Comparison of ENCODE assay signal across 21 mouse cellular contexts in genomic region chr8:12040924-12041323, GRCm38 (mm10).
DNase-seq lines count a peak whose midpoint lies in the region; ATAC-seq and TF ChIP-seq lines count a peak whose summit lies in the region.
"Had no signal": no experiment of that assay in that cellular context is flagged by ENCODE, and none has a peak within 500 bp of the region (broad histone marks: within the 10 kb centered on the region; RNA-seq: fewer than 3 reads in every experiment).

No protein-coding gene starts in this region.

- peak overlapping the region; percentile 13 for H3K4me2 ChIP-seq in kidney, embryonic 15.5 days
- H3K4me2 ChIP-seq in intestine, postnatal 0 days (replicated peaks; ENCODE audit: low read depth): peak overlapping the region; percentile 43
- H3K4me2 ChIP-seq: hindbrain, embryonic 14.5 days had no signal

- H3K36me3 ChIP-seq in kidney, embryonic 15.5 days: no peaks in the 10 kb centered on the region
- H3K36me3 ChIP-seq in kidney, adult 2 months (ENCODE audit: control insufficient read depth, insufficient read depth, low read length): no peaks in the 10 kb centered on the region
- no peaks in the 10 kb centered on the region for H3K36me3 ChIP-seq in intestine, postnatal 0 days (ENCODE audit: control insufficient read depth, insufficient read depth)
- H3K36me3 ChIP-seq: forebrain, embryonic 10.5 days had no signal

- ATAC-seq in kidney, embryonic 15.5 days (replicated peaks; ENCODE audit: low FRiP score): no peak
- no peak for ATAC-seq in intestine, postnatal 0 days
- peak; percentile 78 for ATAC-seq in megakaryocyte progenitor cell, adult 5-6 weeks (replicated peaks; ENCODE audit: poor library complexity)

- 63% methylated on average over 3 of the region's 3 CpGs for WGBS in kidney, embryonic 15.5 days
- WGBS in kidney, adult 2 months: 57% methylated on average over 3 of the region's 3 CpGs
- 71% methylated on average over 3 of the region's 3 CpGs for WGBS in intestine, postnatal 0 days

- no peak overlapping the region for H3K27ac ChIP-seq in kidney, embryonic 15.5 days
- H3K27ac ChIP-seq in kidney, adult 2 months (ENCODE audit: insufficient read depth, low read depth, low read length): no peak overlapping the region
- H3K27ac ChIP-seq in intestine, postnatal 0 days (ENCODE audit: low read depth, low read length): no peak overlapping the region
- H3K27ac ChIP-seq in gastrocnemius, adult 2 months: no peak overlapping the region
- H3K27ac ChIP-seq: forebrain, embryonic 10.5 days; hindbrain, embryonic 14.5 days; layer of hippocampus, adult 2 months had no signal

- no peaks in the 10 kb centered on the region for H3K9me3 ChIP-seq in kidney, embryonic 15.5 days (replicated peaks)
- no peaks in the 10 kb centered on the region for H3K9me3 ChIP-seq in intestine, postnatal 0 days (ENCODE audit: control insufficient read depth)
- H3K9me3 ChIP-seq: forebrain, embryonic 10.5 days had no signal

- no peak for TF ChIP-seq POLR2A in kidney, adult 2 months (IDR thresholded peaks at IDR 0.05; ENCODE audit: low read depth, low read length)

- intact Hi-C loops in gastrocnemius, adult 2 months (cut with DNase I): no loop called here

- TF ChIP-seq CTCF in kidney, adult 2 months (conservative IDR thresholded peaks at IDR 0.05; ENCODE audit: insufficient read depth, insufficient read length, low read depth, low read length): no peak
- TF ChIP-seq CTCF in intestine, postnatal 0 days (IDR thresholded peaks at IDR 0.05; ENCODE audit: low read depth): no peak
- TF ChIP-seq CTCF in gastrocnemius, adult 2 months (IDR thresholded peaks at IDR 0.05): no peak

- DNase-seq in kidney, adult 2 months: no peak
- DNase-seq in lung, postnatal 14 days: peak; percentile 9
- no peak for DNase-seq in lung, adult 18-20 months
- no peak for DNase-seq in gastrocnemius, adult 2 months
- DNase-seq in embryo, embryonic 10 days (ENCODE audit: low spot score): no peak
- DNase-seq: adrenal gland, postnatal 25 days; B cell, adult 2 months; cerebellum, adult 11-12 months; cerebellum, postnatal 14 days; heart, adult 11 months; heart, postnatal 14 days; kidney, adult 11 months; kidney, postnatal 10 days; layer of hippocampus, postnatal 36 days; right cerebral cortex, postnatal 4 days had no signal

- no peak overlapping the region for H3K9ac ChIP-seq in kidney, embryonic 15.5 days
- H3K9ac ChIP-seq in intestine, postnatal 0 days (ENCODE audit: low read depth, low read length): no peak overlapping the region
- H3K9ac ChIP-seq: hindbrain, embryonic 14.5 days had no signal

- H3K27me3 ChIP-seq in kidney, embryonic 15.5 days: peaks cover 24% of the 10 kb centered on the region
- no peaks in the 10 kb centered on the region for H3K27me3 ChIP-seq in kidney, adult 2 months (replicated peaks; ENCODE audit: control insufficient read depth, insufficient read depth, low read length)
- H3K27me3 ChIP-seq in intestine, postnatal 0 days (replicated peaks; ENCODE audit: control insufficient read depth, insufficient read depth, low read length): 0 out of 2 replicates have a peak, but pooled peaks cover 6% of the 10 kb centered on the region

- H3K4me3 ChIP-seq in kidney, embryonic 15.5 days (replicated peaks): no peak overlapping the region
- no peak overlapping the region for H3K4me3 ChIP-seq in kidney, adult 2 months (ENCODE audit: insufficient read depth, low read depth, low read length)
- no peak overlapping the region for H3K4me3 ChIP-seq in intestine, postnatal 0 days (ENCODE audit: low read depth, low read length)
- H3K4me3 ChIP-seq in gastrocnemius, adult 2 months: no peak overlapping the region
- H3K4me3 ChIP-seq: forebrain, embryonic 10.5 days; layer of hippocampus, adult 2 months had no signal

- no peaks in the 10 kb centered on the region; the same call in 1 of the 2 replicates for H3K4me1 ChIP-seq in kidney, embryonic 15.5 days
- no peaks in the 10 kb centered on the region for H3K4me1 ChIP-seq in kidney, adult 2 months (ENCODE audit: control insufficient read depth, insufficient read depth, low read length)
- H3K4me1 ChIP-seq in intestine, postnatal 0 days (replicated peaks; ENCODE audit: control insufficient read depth, insufficient read depth, low read length): 0 out of 2 replicates have a peak, but pooled peaks cover 3% of the 10 kb centered on the region
